Mouse (Mus musculus) CH12.LX (cell line): ENCODE results near the gene Csdc2.

ENCODE experiments used
- CTCF ChIP-seq, 2 experiments: IDR thresholded peaks in 1 of 2; conservative IDR thresholded peaks in 1 of 2; 2 replicates each; pipeline ENCODE4 v1.5.1; 2011 to 2012; ENCODE audit warnings: low read depth in 2 of 2, low read length in 2 of 2, improper control_type of control experiment in 1 of 2, inconsistent platforms in 1 of 2, mild to moderate bottlenecking in 1 of 2, moderate library complexity in 1 of 2
- MAX ChIP-seq: IDR thresholded peaks from 2 replicates; pipeline ENCODE4 v1.6.1; 2011; ENCODE audit warnings: low read length, improper control_type of control experiment
- POLR2A ChIP-seq: IDR thresholded peaks from 2 replicates; pipeline ENCODE4 v1.6.1; 2011; ENCODE audit warnings: low read depth, mild to moderate bottlenecking, improper control_type of control experiment, low read length
- ZMIZ1 ChIP-seq: IDR thresholded peaks from 2 replicates; pipeline ENCODE4 v1.6.1; 2012; ENCODE audit warnings: low read depth, mild to moderate bottlenecking, inconsistent platforms, low read length, improper control_type of control experiment

- TF ChIP-seq MAX: no peak
- TF ChIP-seq POLR2A: no peak
- TF ChIP-seq CTCF (conservative IDR thresholded peaks at IDR 0.05 in 1 of 2, IDR thresholded peaks at IDR 0.05 in 1 of 2; ENCODE audit: low read depth in 2 of 2, low read length in 2 of 2): no peak
- TF ChIP-seq ZMIZ1: no peak
These were observed 3.7 kb downstream of the Csdc2 start for GRCm38 (mm10) chr15:81940219-81940618.
